Mouse (Mus musculus): Measurements from ENCODE around the gene Slc35d3.

Slc35d3 gene

GRCm38 (mm10) chr10:19850544-19850997, 688 bp downstream of the Slc35d3 start:
- ChIA-PET POLR2A (interaction anchor here in 2 of 4 experiments (0.9 to 1.7 kb wide), 6 partner anchors 10 to 546 kb away, joined by 3 to 11 read pairs (median 3); partner anchors contain the start of gene Pex7 (in 1 of the 2)), CTCF (interaction anchor here (0.6 to 2.4 kb wide), 9 partner anchors 56 to 642 kb away, joined by 3 to 8 read pairs (median 4); partner anchors contain the start of genes Il20ra (in 2 of the 4) and Pex7 (in 1 of the 4))

- ChIA-PET POLR2A (interaction anchor here in 3 of 4 experiments (0.6 to 1.7 kb wide), 10 partner anchors 9 to 258 kb away, joined by 3 to 11 read pairs (median 3); partner anchors contain the start of genes Ifngr1 (in 1 of the 3) and Pex7 (in 1 of the 3)), CTCF (interaction anchor here in 3 of 4 experiments (0.5 to 2.4 kb wide), 8 partner anchors 17 to 223 kb away, joined by 3 to 8 read pairs (median 4); partner anchors contain the start of gene Il20ra (in 1 of the 3))
Observed at GRCm38 (mm10) chr10:19849771-19850365, 1.4 kb downstream of the Slc35d3 start.

- ChIA-PET POLR2A (interaction anchor here in 3 of 4 experiments (0.7 to 1.7 kb wide), 7 partner anchors 8 to 257 kb away, joined by 3 to 11 read pairs (median 3); partner anchors contain the start of genes Ifngr1 (in 1 of the 3) and Pex7 (in 1 of the 3)), CTCF (interaction anchor here in 2 of 4 experiments (0.9 to 2.4 kb wide), 4 partner anchors 18 to 224 kb away, joined by 3 to 8 read pairs (median 4); no protein-coding TSS in a partner anchor)
Observed at GRCm38 (mm10) chr10:19848928-19849770, 2.1 kb downstream of the Slc35d3 start.

GRCm38 (mm10) chr10:19839836-19840235, 11.4 kb downstream of the Slc35d3 start:
- ChIA-PET POLR2A (interaction anchor here in 1 of 4 experiments (3.1 kb wide), 1 partner anchor 10 kb away, joined by 11 read pairs; no protein-coding TSS in a partner anchor), CTCF (no interaction called here)

GRCm38 (mm10) chr10:19835887-19836710, 15.2 kb downstream of the Slc35d3 start:
- ChIA-PET CTCF (interaction anchor here in 2 of 4 experiments (0.9 to 1.0 kb wide), 2 partner anchors 17 to 71 kb away, joined by 3 to 5 read pairs; no protein-coding TSS in a partner anchor), POLR2A (interaction anchor here in 2 of 4 experiments (1.0 to 1.1 kb wide), 2 partner anchors 15 to 71 kb away, joined by 3 read pairs; partner anchors contain the start of gene Slc35d3 (in 1 of the 2))

GRCm38 (mm10) chr10:19834222-19834621, 17.0 kb downstream of the Slc35d3 start:
- POLR2A ChIA-PET: no interaction called here

GRCm38 (mm10) chr10:19831072-19831849, 20.0 kb downstream of the Slc35d3 start:
- ChIA-PET POLR2A (no interaction called here), CTCF (no interaction called here)

More at GRCm38 (mm10) chr10:19834222-19834621, 17.0 kb downstream of the Slc35d3 start:
- CTCF ChIA-PET: interaction anchor here in 1 of 4 experiments (1.0 kb wide), 1 partner anchor 20 kb away, joined by 3 read pairs; no protein-coding TSS in a partner anchor

GRCm38 (mm10) chr10:19820986-19821385, 30.3 kb downstream of the Slc35d3 start:
- POLR2A ChIA-PET: interaction anchor here in 2 of 4 experiments (0.7 kb wide), 2 partner anchors 9 to 211 kb away, joined by 3 to 4 read pairs; no protein-coding TSS in a partner anchor
- CTCF ChIA-PET: interaction anchor here in 1 of 4 experiments (0.7 kb wide), 1 partner anchor 39 kb away, joined by 9 read pairs; no protein-coding TSS in a partner anchor

GRCm38 (mm10) chr10:19818723-19819355, 32.4 kb downstream of the Slc35d3 start:
- POLR2A ChIA-PET: no interaction called here
- CTCF ChIA-PET: interaction anchor here in 2 of 4 experiments (0.7 to 1.1 kb wide), 2 partner anchors 17 to 1092 kb away, joined by 3 read pairs; no protein-coding TSS in a partner anchor

- ChIA-PET POLR2A (no interaction called here), CTCF (interaction anchor here in 3 of 4 experiments (0.6 to 1.3 kb wide), 3 partner anchors 92 to 979 kb away, joined by 4 to 5 read pairs (median 4); partner anchors contain the start of gene Pex7 (in 1 of the 3))
Observed at GRCm38 (mm10) chr10:19815371-19815770, 35.9 kb downstream of the Slc35d3 start.

- ChIA-PET CTCF (interaction anchor here (0.6 to 2.1 kb wide), 8 partner anchors 9 to 658 kb away, joined by 3 to 8 read pairs (median 4); partner anchors contain the start of genes Il20ra (in 1 of the 4) and Pex7 (in 1 of the 4)), POLR2A (no interaction called here)
Observed at GRCm38 (mm10) chr10:19811436-19812172, 39.7 kb downstream of the Slc35d3 start.

GRCm38 (mm10) chr10:19804763-19805162, 46.5 kb downstream of the Slc35d3 start:
- ChIA-PET CTCF (interaction anchor here in 1 of 4 experiments (1.5 kb wide), 1 partner anchor 93 kb away, joined by 4 read pairs; no protein-coding TSS in a partner anchor), POLR2A (interaction anchor here in 1 of 4 experiments (0.7 kb wide), 1 partner anchor 40 kb away, joined by 6 read pairs; no protein-coding TSS in a partner anchor)

- POLR2A ChIA-PET: interaction anchor here in 2 of 4 experiments (0.9 to 1.0 kb wide), 2 partner anchors 7 to 10 kb away, joined by 3 read pairs; no protein-coding TSS in a partner anchor
- CTCF ChIA-PET: no interaction called here
Observed at GRCm38 (mm10) chr10:19802958-19803357, 48.3 kb downstream of the Slc35d3 start.
